Mouse (Mus musculus) CH12.LX (cell line): ENCODE data around the gene Clec11a. TPM values are rescaled to one million over a fixed set of nuclear protein-coding genes. Genes with fewer than 3 reads are reported as not detected.

Experiments
- DNase-seq: peaks from one replicate; pipeline ENCODE4 v3.0.0-alpha.2; 2013; ENCODE audit errors: extremely low read depth
- H3K27ac ChIP-seq: 2 replicates; pipeline ENCODE4 v1.5.1; 2012; ENCODE audit warnings: low read depth, mild to moderate bottlenecking, control low read depth, moderate library complexity; ENCODE audit not compliant: insufficient read depth
- H3K27me3 ChIP-seq: replicated peaks from 2 replicates; pipeline ENCODE3; 2012; ENCODE audit warnings: inconsistent platforms
- H3K36me3 ChIP-seq, 2 experiments: replicated peaks in 1 of 2; 2 replicates each; pipeline versions ENCODE3 to v1.6.1; 2012; ENCODE audit warnings: inconsistent platforms in 1 of 2, low read length in 1 of 2, mild to moderate bottlenecking in 1 of 2, mixed read lengths in 1 of 2, moderate library complexity in 1 of 2; ENCODE audit not compliant: control insufficient read depth in 1 of 2, insufficient read depth in 1 of 2
- H3K4me1 ChIP-seq, 2 experiments: 2 replicates each; pipeline ENCODE4 v1.6.1; 2012; ENCODE audit warnings: inconsistent platforms in 1 of 2, moderate library complexity in 1 of 2; ENCODE audit not compliant: insufficient read depth in 2 of 2, control insufficient read depth in 1 of 2
- H3K4me2 ChIP-seq: 2 replicates; pipeline ENCODE4 v1.6.1; 2012; ENCODE audit warnings: low read depth, mild to moderate bottlenecking, control low read depth; ENCODE audit not compliant: poor library complexity, insufficient read depth, severe bottlenecking
- H3K4me3 ChIP-seq, 3 experiments: fragments of 150-350 bp in 1 of 3; sonication (generic) in 1 of 3; replicated peaks in 1 of 3; 2 replicates each; pipeline versions ENCODE3 to v1.5.1; 2011 to 2012; ENCODE audit warnings: low read depth in 2 of 3, low read length in 2 of 3, mild to moderate bottlenecking in 2 of 3, moderate library complexity in 2 of 3, control low read depth in 1 of 3, improper control_type of control experiment in 1 of 3, inconsistent platforms in 1 of 3, mixed read lengths in 1 of 3; ENCODE audit not compliant: poor library complexity in 1 of 3
- H3K79me2 ChIP-seq: replicated peaks from 2 replicates; pipeline ENCODE4 v1.6.1; 2012; ENCODE audit warnings: mild to moderate bottlenecking, moderate library complexity; ENCODE audit not compliant: control insufficient read depth, poor library complexity, insufficient read depth, severe bottlenecking; ENCODE audit errors: extremely low read depth
- H3K9ac ChIP-seq: 2 replicates; pipeline ENCODE4 v1.6.1; 2012; ENCODE audit warnings: low read depth, mild to moderate bottlenecking, control low read depth, moderate library complexity; ENCODE audit not compliant: insufficient read depth
- H3K9me3 ChIP-seq: replicated peaks from 2 replicates; pipeline ENCODE3; 2012; ENCODE audit warnings: low read length, inconsistent platforms, mixed read lengths
- BHLHE40 ChIP-seq: IDR thresholded peaks from 2 replicates; pipeline ENCODE4 v1.6.1; 2011; ENCODE audit warnings: mild to moderate bottlenecking, low read depth, low read length, improper control_type of control experiment
- CHD1 ChIP-seq: IDR thresholded peaks from 2 replicates; pipeline ENCODE4 v1.6.1; 2012; ENCODE audit warnings: low read depth, low read length, improper control_type of control experiment, inconsistent platforms
- CTCF ChIP-seq, 2 experiments: IDR thresholded peaks in 1 of 2; conservative IDR thresholded peaks in 1 of 2; 2 replicates each; pipeline ENCODE4 v1.5.1; 2011 to 2012; ENCODE audit warnings: low read depth in 2 of 2, low read length in 2 of 2, improper control_type of control experiment in 1 of 2, inconsistent platforms in 1 of 2, mild to moderate bottlenecking in 1 of 2, moderate library complexity in 1 of 2
- E2F4 ChIP-seq: IDR thresholded peaks from 2 replicates; pipeline ENCODE4 v1.6.1; 2011; ENCODE audit warnings: low read depth, low read length, improper control_type of control experiment; ENCODE audit not compliant: insufficient replicate concordance
- JUN ChIP-seq: IDR thresholded peaks from 2 replicates; pipeline ENCODE4 v1.6.1; 2011; ENCODE audit warnings: low read depth, mild to moderate bottlenecking, low read length, improper control_type of control experiment, moderate library complexity; ENCODE audit not compliant: insufficient read depth
- JUND ChIP-seq: conservative IDR thresholded peaks from 2 replicates; pipeline ENCODE4 v1.6.1; 2011; ENCODE audit warnings: low read depth, low read length, improper control_type of control experiment
- MAZ ChIP-seq: IDR thresholded peaks from 2 replicates; pipeline ENCODE4 v1.6.1; 2012; ENCODE audit warnings: low read depth, mild to moderate bottlenecking, inconsistent platforms, low read length, improper control_type of control experiment, moderate library complexity
- MXI1 ChIP-seq: IDR thresholded peaks from 2 replicates; pipeline ENCODE4 v1.6.1; 2011; ENCODE audit warnings: mild to moderate bottlenecking, low read depth, low read length, improper control_type of control experiment
- MYC ChIP-seq: IDR thresholded peaks from 2 replicates; pipeline ENCODE4 v1.6.1; 2011; ENCODE audit warnings: low read depth, mild to moderate bottlenecking, improper control_type of control experiment, low read length
- POLR2AphosphoS2 ChIP-seq: IDR thresholded peaks from 2 replicates; pipeline ENCODE4 v1.6.1; 2011; ENCODE audit warnings: low read depth, low read length, improper control_type of control experiment
- RCOR1 ChIP-seq: conservative IDR thresholded peaks from 2 replicates; pipeline ENCODE4 v1.6.1; 2012; ENCODE audit warnings: low read depth, mild to moderate bottlenecking, inconsistent platforms, low read length, improper control_type of control experiment
- SMC3 ChIP-seq: IDR thresholded peaks from 2 replicates; pipeline ENCODE4 v1.6.1; 2011; ENCODE audit warnings: low read depth, low read length, improper control_type of control experiment
- TBP ChIP-seq: conservative IDR thresholded peaks from 2 replicates; pipeline ENCODE4 v1.6.1; 2011; ENCODE audit warnings: low read depth, low read length, improper control_type of control experiment
- UBTF ChIP-seq: IDR thresholded peaks from 2 replicates; pipeline ENCODE4 v1.6.1; 2012; ENCODE audit warnings: low read depth, mild to moderate bottlenecking, inconsistent platforms, low read length, improper control_type of control experiment, moderate library complexity
- ZC3H11A ChIP-seq: IDR thresholded peaks from 2 replicates; pipeline ENCODE4 v1.6.1; 2012; ENCODE audit warnings: low read depth, mild to moderate bottlenecking, inconsistent platforms, low read length, improper control_type of control experiment
- ZKSCAN1 ChIP-seq: IDR thresholded peaks from 2 replicates; pipeline ENCODE4 v1.6.1; 2012; ENCODE audit warnings: low read depth, inconsistent platforms, low read length, improper control_type of control experiment, borderline replicate concordance
- ZMIZ1 ChIP-seq: IDR thresholded peaks from 2 replicates; pipeline ENCODE4 v1.6.1; 2012; ENCODE audit warnings: low read depth, mild to moderate bottlenecking, inconsistent platforms, low read length, improper control_type of control experiment
- dilution Hi-C: fragments of 300-500 bp; cut with MboI; formaldehyde crosslinking; loops from 2 replicates; pipeline ENCODE4 v1.14.3; 2020; ENCODE audit warnings: low sequenced_read_pairs; ENCODE audit not compliant: extremely low pct_unique_long_range_greater_than_20kb, extremely low pct_ligation_motif_present
- in situ Hi-C: fragments of 300-500 bp; cut with MboI; formaldehyde crosslinking; loops from 3 replicates; pipeline ENCODE4 v1.14.3; 2019; ENCODE audit warnings: low sequenced_read_pairs, low pct_ligation_motif_present, low pct_unique_long_range_greater_than_20kb, mixed read lengths
- polyA plus RNA-seq: library from polyadenylated mRNA; unstranded; fragments of >175 nt; gene quantifications from 2 replicates; pipeline ENCODE4 v1.2.1, GENCODE M21; 2012; ENCODE audit warnings: low read depth; ENCODE audit not compliant: insufficient read length
- total RNA-seq, 2 experiments: library from RNA; depleted of rRNA; stranded (reverse); fragments of 300-350 nt in 1 of 2; fragments of >200 nt in 1 of 2; gene quantifications; 2 replicates each; pipeline ENCODE4 v1.2.3; 2012 to 2014

The Clec11a gene
- total and polyA plus RNA-seq, 3 experiments = 0.46 to 0.89 (median 0.53) TPM

DNA sequence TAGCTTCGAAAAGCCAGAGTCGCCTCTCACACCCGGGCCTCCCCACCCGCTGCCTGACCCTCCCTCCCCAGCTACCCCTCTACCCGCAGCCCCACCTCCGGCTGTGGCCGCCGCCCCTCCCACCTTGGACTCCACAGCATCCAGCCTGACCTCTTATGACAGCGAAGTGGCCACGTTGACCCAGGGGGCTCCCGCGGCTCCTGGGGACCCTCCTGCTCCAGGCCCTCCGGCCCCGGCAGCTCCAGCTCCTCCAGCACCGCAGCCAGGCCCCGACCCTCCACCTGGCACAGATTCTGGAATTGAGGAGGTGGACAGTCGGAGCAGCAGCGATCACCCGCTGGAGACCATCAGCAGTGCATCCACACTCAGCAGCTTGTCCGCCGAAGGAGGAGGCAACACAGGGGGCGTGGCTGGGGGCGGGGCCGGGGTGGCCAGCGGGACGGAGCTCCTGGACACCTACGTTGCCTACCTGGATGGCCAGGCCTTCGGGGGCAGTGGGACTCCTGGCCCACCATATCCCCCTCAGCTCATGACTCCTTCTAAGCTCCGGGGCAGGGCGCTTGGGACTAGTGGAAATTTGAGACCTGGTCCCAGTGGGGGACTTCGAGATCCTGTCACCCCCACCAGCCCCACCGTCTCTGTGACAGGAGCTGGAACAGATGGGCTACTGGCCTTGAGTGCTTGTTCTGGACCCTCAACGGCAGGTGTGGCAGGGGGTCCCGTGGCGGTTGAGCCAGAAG, 47.1 kb upstream of the Clec11a start:
- H3K4me2 ChIP-seq = no peak overlapping the region
- no peak overlapping the region for H3K27ac ChIP-seq
- TF ChIP-seq E2F4 = no peak
- in situ Hi-C loops (no loop called here), dilution Hi-C loops (no loop called here)
- no peak overlapping the region for H3K9ac ChIP-seq
- H3K27me3 ChIP-seq = peaks cover 80% of the 10 kb centered on the region
- peaks cover 11% of the 10 kb centered on the region for H3K9me3 ChIP-seq
- H3K79me2 ChIP-seq = no peaks in the 10 kb centered on the region
- no peak for DNase-seq
- H3K4me3 ChIP-seq = no peak overlapping the region
- peaks cover 2 to 23% of the 10 kb centered on the region in 2 experiments; a peak in 3 of 4 replicates for H3K4me1 ChIP-seq
- H3K36me3 ChIP-seq = no peaks in the 10 kb centered on the region

DNA sequence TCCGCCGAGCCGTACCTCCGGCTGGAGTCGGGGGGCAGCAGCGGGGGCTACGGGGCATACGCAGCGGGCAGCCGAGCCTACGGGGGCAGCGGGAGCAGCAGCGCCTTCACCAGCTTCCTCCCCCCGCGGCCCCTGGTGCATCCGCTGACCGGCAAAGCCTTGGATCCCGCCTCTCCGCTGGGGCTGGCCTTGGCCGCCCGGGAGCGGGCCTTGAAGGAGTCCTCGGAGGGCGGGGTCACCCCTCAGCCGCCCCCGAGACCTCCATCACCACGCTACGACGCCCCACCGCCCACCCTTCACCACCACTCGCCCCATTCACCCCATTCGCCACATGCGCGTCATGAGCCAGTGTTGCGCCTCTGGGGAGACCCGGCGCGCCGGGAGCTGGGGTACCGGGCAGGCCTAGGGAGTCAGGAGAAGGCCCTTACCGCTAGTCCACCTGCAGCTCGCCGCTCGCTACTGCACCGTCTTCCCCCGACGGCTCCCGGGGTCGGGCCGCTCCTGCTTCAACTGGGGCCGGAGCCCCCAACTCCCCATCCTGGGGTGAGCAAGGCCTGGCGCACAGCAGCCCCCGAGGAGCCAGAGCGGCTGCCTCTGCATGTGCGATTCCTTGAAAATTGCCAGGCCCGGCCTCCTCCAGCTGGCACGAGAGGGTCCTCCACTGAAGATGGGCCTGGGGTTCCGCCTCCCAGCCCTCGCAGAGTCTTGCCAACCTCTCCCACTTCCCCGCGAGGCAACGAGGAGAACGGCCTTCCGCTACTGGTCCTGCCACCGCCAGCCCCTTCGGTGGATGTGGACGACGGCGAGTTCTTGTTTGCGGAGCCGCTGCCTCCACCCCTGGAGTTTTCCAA, 46.3 kb upstream of the Clec11a start:
- no peaks in the 10 kb centered on the region for H3K36me3 ChIP-seq
- in situ Hi-C loops = no loop called here
- no peak overlapping the region for H3K27ac ChIP-seq
- H3K4me1 ChIP-seq = peaks cover 5 to 26% of the 10 kb centered on the region in 2 experiments
- DNase-seq = no peak
- no peak overlapping the region for H3K9ac ChIP-seq
- peaks cover 81% of the 10 kb centered on the region for H3K27me3 ChIP-seq
- peaks cover 11% of the 10 kb centered on the region for H3K9me3 ChIP-seq
- H3K4me2 ChIP-seq = no peak overlapping the region
- H3K79me2 ChIP-seq = no peaks in the 10 kb centered on the region
- no peak overlapping the region for H3K4me3 ChIP-seq
- TF ChIP-seq ZC3H11A (no peak), SMC3 (no peak), JUN (no peak), RCOR1 (no peak), CHD1 (no peak), TBP (no peak), MXI1 (no peak), POLR2AphosphoS2 (no peak), JUND (no peak), MYC (no peak), ZKSCAN1 (no peak), ZMIZ1 (no peak), BHLHE40 (no peak), UBTF (no peak), MAZ (no peak), E2F4 (no peak), CTCF (conservative IDR thresholded peaks at IDR 0.05 in 1 of 2, IDR thresholded peaks at IDR 0.05 in 1 of 2; ENCODE audit: low read depth in 2 of 2, low read length in 2 of 2) (no peak)
- TF ChIP-seq, all 38 proteins: peak for 0
- dilution Hi-C loops = no loop called here
